Mouse (Mus musculus) liver, postnatal 0 days (tissue): ENCODE results near the gene Nrxn1. TPM values are rescaled to one million over a fixed set of nuclear protein-coding genes. Genes with fewer than 3 reads are reported as not detected.

Experiments used
- ATAC-seq: fragments of 200-750 bp; cut with Nextera tagmentation; 2 replicates; pipeline ENCODE4 v1.8.0; 2017; ENCODE audit warnings: mild to moderate bottlenecking, moderate library complexity
- DNase-seq: peaks from one replicate; pipeline ENCODE4 v3.0.0-alpha.2; 2016
- H3K27ac ChIP-seq: fragments of 300-500 bp; sonication (generic); 2 replicates; pipeline ENCODE4 v1.5.1; 2014; ENCODE audit warnings: antibody characterized with exemption, moderate library complexity, mild to moderate bottlenecking, low read depth
- H3K27me3 ChIP-seq: fragments of 300-500 bp; sonication (generic); 2 replicates; pipeline ENCODE4 v1.6.1; 2014; ENCODE audit warnings: low read length, control low read depth, mixed read lengths; ENCODE audit not compliant: insufficient read depth
- H3K36me3 ChIP-seq: fragments of 300-500 bp; sonication (generic); replicated peaks from 2 replicates; pipeline ENCODE4 v1.6.1; 2014; ENCODE audit warnings: mild to moderate bottlenecking, control low read depth, low read length, moderate library complexity, mixed read lengths; ENCODE audit not compliant: insufficient read depth
- H3K4me1 ChIP-seq: fragments of 300-500 bp; sonication (generic); 2 replicates; pipeline ENCODE4 v1.6.1; 2014; ENCODE audit warnings: antibody characterized with exemption, mild to moderate bottlenecking, control low read depth; ENCODE audit not compliant: insufficient read depth
- H3K4me2 ChIP-seq: fragments of 300-500 bp; sonication (generic); 2 replicates; pipeline ENCODE4 v1.6.1; 2014; ENCODE audit warnings: low read depth, mild to moderate bottlenecking, low read length, moderate library complexity, mixed read lengths
- H3K4me3 ChIP-seq: fragments of 300-500 bp; sonication (generic); 2 replicates; pipeline ENCODE4 v1.5.1; 2014; ENCODE audit warnings: low read depth, low read length
- H3K9ac ChIP-seq: fragments of 300-500 bp; sonication (generic); replicated peaks from 2 replicates; pipeline ENCODE4 v1.6.1; 2014; ENCODE audit warnings: mild to moderate bottlenecking, moderate library complexity
- H3K9me3 ChIP-seq: fragments of 300-500 bp; sonication (generic); 2 replicates; pipeline ENCODE4 v1.6.1; 2016; ENCODE audit warnings: mild to moderate bottlenecking, control low read depth, low read length, mixed read lengths
- CTCF ChIP-seq: sonication (generic); IDR thresholded peaks from 2 replicates; pipeline ENCODE4 v1.5.1; 2016; ENCODE audit warnings: antibody characterized with exemption, low read depth
- EP300 ChIP-seq: IDR thresholded peaks from 2 replicates; pipeline ENCODE4 v1.6.1; 2016; ENCODE audit warnings: antibody characterized with exemption, low read depth, mild to moderate bottlenecking
- WGBS: fragments of 180-500 bp; shearing (Covaris S2); extraction: QIAGEN DNeasy Blood & Tissue Kit; methylation state at CpG from one replicate; pipeline ENCODE4 v1.1.7; 2014; ENCODE audit not compliant: insufficient replicate concordance; 5-methylcytosine and 5-hydroxymethylcytosine counted together
- microRNA-seq: library from miRNA; unstranded; fragments of <30 nt; microRNA quantifications from one replicate; pipeline ENCODE4, GENCODE M21; 2016
- polyA plus RNA-seq: library from polyadenylated mRNA; unstranded; fragments of >200 nt; fragmentation: Nextera tagmentation; extraction: Ambion mirVana; gene quantifications from 2 replicates; pipeline ENCODE4 v1.2.1, GENCODE M21; 2015

Nrxn1 gene
- polyA plus RNA-seq, 1 experiment from 2014 or later = 0.41 TPM

GRCm38 (mm10) chr17:90016636-90017035, 1076.2 kb downstream of the Nrxn1 start:
- no peak overlapping the region for H3K4me3 ChIP-seq
- no peak overlapping the region for H3K9ac ChIP-seq
- no peak for TF ChIP-seq EP300
- TF ChIP-seq CTCF = no peak
- H3K9me3 ChIP-seq = peaks cover 2% of the 10 kb centered on the region; the same call in 1 of the 2 replicates
- H3K27ac ChIP-seq = no peak overlapping the region
- WGBS = 40% methylated on average over 1 of the region's 1 CpGs
- H3K4me2 ChIP-seq = no peak overlapping the region
- H3K27me3 ChIP-seq = no peaks in the 10 kb centered on the region
- ATAC-seq (no peak), DNase-seq (no peak)
- no peaks in the 10 kb centered on the region for H3K4me1 ChIP-seq
- H3K36me3 ChIP-seq = no peaks in the 10 kb centered on the region

DNA sequence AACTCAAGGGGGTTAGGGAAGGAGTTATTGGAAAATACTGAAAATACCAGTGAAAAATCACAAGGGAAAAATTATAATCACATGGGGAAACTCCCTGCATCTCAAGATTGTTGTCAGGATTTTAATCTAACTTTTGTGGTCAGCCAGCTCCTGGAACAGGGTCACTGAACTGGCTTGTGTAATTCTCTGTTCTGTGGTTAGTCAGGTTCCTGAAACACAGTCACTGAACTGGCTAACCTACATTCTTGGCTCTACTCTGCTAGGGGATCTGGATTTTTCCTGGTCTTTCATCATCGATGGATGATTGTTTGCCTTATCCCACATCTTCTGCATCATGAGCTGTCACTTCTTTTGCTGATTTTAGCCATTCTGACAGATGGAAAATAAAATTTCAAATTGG, 1081.1 kb downstream of the Nrxn1 start:
- WGBS = 79% methylated on average over 1 of the region's 1 CpGs
- H3K9ac ChIP-seq = no peak overlapping the region
- H3K4me2 ChIP-seq = no peak overlapping the region
- no peak overlapping the region for H3K27ac ChIP-seq
- TF ChIP-seq CTCF (no peak), EP300 (no peak)
- H3K4me3 ChIP-seq = no peak overlapping the region
- no peaks in the 10 kb centered on the region for H3K36me3 ChIP-seq
- no peak for DNase-seq
- no peaks in the 10 kb centered on the region for H3K4me1 ChIP-seq
- no peak for ATAC-seq
- H3K9me3 ChIP-seq = no peaks in the 10 kb centered on the region
- H3K27me3 ChIP-seq = no peaks in the 10 kb centered on the region

- ATAC-seq (no peak), DNase-seq (no peak)
- H3K9me3 ChIP-seq = no peaks in the 10 kb centered on the region
- H3K4me3 ChIP-seq = no peak overlapping the region
- TF ChIP-seq CTCF (no peak), EP300 (no peak)
- no peak overlapping the region for H3K27ac ChIP-seq
- no peak overlapping the region for H3K9ac ChIP-seq
- WGBS = 49% methylated on average over 5 of the region's 5 CpGs
- no peaks in the 10 kb centered on the region for H3K36me3 ChIP-seq
- H3K27me3 ChIP-seq = no peaks in the 10 kb centered on the region
- H3K4me2 ChIP-seq = no peak overlapping the region
- H3K4me1 ChIP-seq = no peaks in the 10 kb centered on the region
Observed at GRCm38 (mm10) chr17:90007438-90008109, 1085.3 kb downstream of the Nrxn1 start.

GRCm38 (mm10) chr17:89990651-89991050, 1102.2 kb downstream of the Nrxn1 start:
- Histone ChIP-seq H3K27ac (no peak overlapping the region), H3K4me2 (no peak overlapping the region), H3K36me3 (no peaks in the 10 kb centered on the region), H3K4me3 (no peak overlapping the region), H3K9me3 (no peaks in the 10 kb centered on the region), H3K9ac (no peak overlapping the region), H3K4me1 (no peaks in the 10 kb centered on the region), H3K27me3 (no peaks in the 10 kb centered on the region)
- no peak for TF ChIP-seq CTCF
- no peak for TF ChIP-seq EP300
- DNase-seq (no peak), ATAC-seq (no peak)
- WGBS = 73% methylated on average over 4 of the region's 4 CpGs

Small RNA genes lying within 50 kb of the gene (microRNA-seq; reads per million reads assigned to microRNA genes)
- gene Gm24510 (not detected), gene Gm27475 (not detected), gene Gm47307 (not detected)
